In the genomic region with DNA sequence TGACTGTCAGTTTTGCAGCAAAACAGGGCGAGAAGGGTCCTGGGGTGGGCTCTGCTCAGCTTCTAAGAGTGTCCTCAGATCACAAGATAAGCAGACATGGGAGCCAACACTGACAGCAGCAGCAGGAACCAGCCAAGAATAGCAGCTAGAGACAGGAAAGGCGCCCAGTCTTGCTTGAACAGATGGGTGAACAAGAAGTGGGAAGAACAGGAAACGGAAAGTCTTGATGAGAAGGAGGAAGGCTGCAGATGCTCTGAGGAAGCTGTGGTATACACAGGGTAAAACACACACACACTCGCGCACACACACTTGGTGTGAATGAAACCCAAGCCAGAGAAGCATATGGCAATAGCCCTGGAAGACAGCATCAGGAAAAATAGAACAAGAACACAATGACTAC, we compare ENCODE assay signal across 9 mouse cellular contexts.
A peak's percentile ranks its signal among the peaks of the same experiment; 100 is the strongest.
DNase-seq lines count a peak whose midpoint lies in the region; ATAC-seq and TF ChIP-seq lines count a peak whose summit lies in the region.
"Had no signal": no experiment of that assay in that cellular context is flagged by ENCODE, and none has a peak within 500 bp of the region (broad histone marks: within the 10 kb centered on the region; RNA-seq: fewer than 3 reads in every experiment).

No protein-coding gene starts in this region.

- ATAC-seq in liver, postnatal 0 days, result peak; percentile 36
- peak; percentile 95 for ATAC-seq in forebrain, postnatal 0 days
- no peak for ATAC-seq in hindbrain, embryonic 12.5 days (ENCODE audit: low FRiP score)

- TF ChIP-seq EP300 in liver, postnatal 0 days (IDR thresholded peaks at IDR 0.05; ENCODE audit: low read depth), result no peak

- H3K9ac ChIP-seq in liver, postnatal 0 days (replicated peaks), result no peak overlapping the region
- no peak overlapping the region for H3K9ac ChIP-seq in forebrain, postnatal 0 days
- no peak overlapping the region for H3K9ac ChIP-seq in hindbrain, embryonic 12.5 days
- H3K9ac ChIP-seq: neural tube, embryonic 13.5 days had no signal

- H3K4me3 ChIP-seq in liver, postnatal 0 days (ENCODE audit: low read depth, low read length), result no peak overlapping the region
- H3K4me3 ChIP-seq in forebrain, postnatal 0 days (ENCODE audit: low read depth, low read length), result no peak overlapping the region
- no peak overlapping the region for H3K4me3 ChIP-seq in thymus, adult 2 months (ENCODE audit: control insufficient read depth, insufficient read depth, low read length)
- no peak overlapping the region for H3K4me3 ChIP-seq in hindbrain, embryonic 12.5 days
- H3K4me3 ChIP-seq: neural tube, embryonic 13.5 days had no signal

- no peak overlapping the region for H3K27ac ChIP-seq in liver, postnatal 0 days (ENCODE audit: low read depth)
- H3K27ac ChIP-seq in forebrain, postnatal 0 days (ENCODE audit: low read depth, low read length), result peak overlapping the region; percentile 62
- H3K27ac ChIP-seq in thymus, adult 2 months (ENCODE audit: control insufficient read depth, insufficient read depth, low read length), result no peak overlapping the region
- H3K27ac ChIP-seq in hindbrain, embryonic 12.5 days, result no peak overlapping the region
- H3K27ac ChIP-seq: neural tube, embryonic 13.5 days had no signal

- H3K4me1 ChIP-seq in liver, postnatal 0 days (ENCODE audit: insufficient read depth), result no peaks in the 10 kb centered on the region
- peaks cover 7% of the 10 kb centered on the region; the same call in 1 of the 2 replicates for H3K4me1 ChIP-seq in forebrain, postnatal 0 days (ENCODE audit: insufficient read depth)
- peaks cover 5% of the 10 kb centered on the region for H3K4me1 ChIP-seq in thymus, adult 2 months (replicated peaks; ENCODE audit: control insufficient read depth, insufficient read depth, low read length)
- no peaks in the 10 kb centered on the region for H3K4me1 ChIP-seq in hindbrain, embryonic 12.5 days

- H3K4me2 ChIP-seq in liver, postnatal 0 days (ENCODE audit: low read depth, low read length), result no peak overlapping the region
- no peak overlapping the region for H3K4me2 ChIP-seq in forebrain, postnatal 0 days (ENCODE audit: low read depth)
- H3K4me2 ChIP-seq in hindbrain, embryonic 12.5 days (replicated peaks), result no peak overlapping the region
- H3K4me2 ChIP-seq: neural tube, embryonic 13.5 days had no signal

- no peak for TF ChIP-seq CTCF in liver, postnatal 0 days (IDR thresholded peaks at IDR 0.05; ENCODE audit: low read depth)
- TF ChIP-seq CTCF in forebrain, postnatal 0 days (IDR thresholded peaks at IDR 0.05; ENCODE audit: low read depth), result no peak
- no peak for TF ChIP-seq CTCF in thymus, adult 2 months (IDR thresholded peaks at IDR 0.05; ENCODE audit: borderline replicate concordance, control insufficient read depth, extremely low read depth, insufficient read depth, low read length, poor library complexity)

- 29% methylated on average over 5 of the region's 5 CpGs for WGBS in liver, postnatal 0 days (ENCODE audit: insufficient replicate concordance)
- WGBS in forebrain, postnatal 0 days, result 47% methylated on average over 5 of the region's 5 CpGs
- 23% methylated on average over 5 of the region's 5 CpGs for WGBS in thymus, adult 2 months
- WGBS in hindbrain, embryonic 12.5 days, result 90% methylated on average over 5 of the region's 5 CpGs

- intact Hi-C loops in left cerebral cortex, postnatal 10 days (cut with DNase I), result no loop called here

- no peak for DNase-seq in liver, postnatal 0 days
- DNase-seq in liver, result no peak
- peak; percentile 80 for DNase-seq in forebrain, postnatal 0 days
- peak; percentile 53 to 83 for DNase-seq in left cerebral cortex, postnatal 10 days (ENCODE audit: extremely low spot score in 1 of 2, low spot score in 2 of 2)
- peak; percentile 12 for DNase-seq in thymus, adult 2 months
- no peak for DNase-seq in urinary bladder, postnatal 4 days (ENCODE audit: low spot score in 2 of 2)
- no peak for DNase-seq in embryo, embryonic 10 days (ENCODE audit: low spot score)

- no peaks in the 10 kb centered on the region for H3K9me3 ChIP-seq in liver, postnatal 0 days (ENCODE audit: low read length)
- no peaks in the 10 kb centered on the region for H3K9me3 ChIP-seq in forebrain, postnatal 0 days (ENCODE audit: low read length)
- H3K9me3 ChIP-seq in hindbrain, embryonic 12.5 days (replicated peaks), result no peaks in the 10 kb centered on the region
- H3K9me3 ChIP-seq: neural tube, embryonic 13.5 days had no signal

- no peak for TF ChIP-seq POLR2A in thymus, adult 2 months (IDR thresholded peaks at IDR 0.05; ENCODE audit: control insufficient read depth, extremely low read depth, insufficient read depth, low read length, poor library complexity)

- no peaks in the 10 kb centered on the region for H3K27me3 ChIP-seq in liver, postnatal 0 days (ENCODE audit: insufficient read depth, low read length)
- no peaks in the 10 kb centered on the region for H3K27me3 ChIP-seq in forebrain, postnatal 0 days (ENCODE audit: insufficient read depth, low read length)
- H3K27me3 ChIP-seq in thymus, adult 2 months (ENCODE audit: control insufficient read depth, insufficient read depth, low read length), result no peaks in the 10 kb centered on the region
- H3K27me3 ChIP-seq in hindbrain, embryonic 12.5 days, result no peaks in the 10 kb centered on the region
- H3K27me3 ChIP-seq: neural tube, embryonic 13.5 days had no signal

- no peaks in the 10 kb centered on the region for H3K36me3 ChIP-seq in liver, postnatal 0 days (replicated peaks; ENCODE audit: insufficient read depth, low read length)
- no peaks in the 10 kb centered on the region for H3K36me3 ChIP-seq in forebrain, postnatal 0 days (ENCODE audit: insufficient read depth)
- no peaks in the 10 kb centered on the region for H3K36me3 ChIP-seq in thymus, adult 2 months (ENCODE audit: control insufficient read depth, insufficient read depth, low read length)
- H3K36me3 ChIP-seq in hindbrain, embryonic 12.5 days, result no peaks in the 10 kb centered on the region
- H3K36me3 ChIP-seq: neural tube, embryonic 13.5 days had no signal

Comparison
In these comparisons a context has a peak if more than half of its experiments do, and no peak if none do; other contexts are left out.
1. DNase-seq: peak in forebrain, postnatal 0 days (single experiment), left cerebral cortex, postnatal 10 days (2 of 2) and thymus, adult 2 months (single experiment); none in liver, postnatal 0 days (single experiment), liver (single experiment), urinary bladder, postnatal 4 days (0 of 2) and embryo, embryonic 10 days (single experiment).